ENCODE assay signal across 9 mouse cellular contexts in genomic region chr9:101616261-101616660, GRCm38 (mm10).
"Had no signal": no experiment of that assay in that cellular context is flagged by ENCODE, and none has a peak within 500 bp of the region (broad histone marks: within the 10 kb centered on the region; RNA-seq: fewer than 3 reads in every experiment).

No protein-coding gene starts in this region.

- DNase-seq: kidney, postnatal 36 days; lung, embryonic 14.5 days; lung, postnatal 10 days; lung, postnatal 4 days; midbrain, embryonic 14.5 days; retina, postnatal 1 day; right cerebral cortex, postnatal 4 days; thymus, adult 2 months; thymus, postnatal 25 days had no signal
